Mouse (Mus musculus): ENCODE results near the gene Rbfox1. TPM values are rescaled to one million over a fixed set of nuclear protein-coding genes. Genes with fewer than 3 reads are reported as not detected.

The Rbfox1 gene
- polyA plus RNA-seq, 1 experiment from 2014 or later: 3.3 TPM

GRCm38 (mm10) chr16:5866966-5867365 lies 18.2 kb upstream of the Rbfox1 start:
- H3K4me3 ChIP-seq (replicated peaks; ENCODE audit: low read depth, low read length): no peak overlapping the region
- H3K4me1 ChIP-seq (replicated peaks; ENCODE audit: insufficient read depth, low read length): no peaks in the 10 kb centered on the region
- H3K27me3 ChIP-seq (ENCODE audit: insufficient read depth, low read length): no peaks in the 10 kb centered on the region
- no peak overlapping the region for H3K4me2 ChIP-seq (ENCODE audit: low read length)
- no peaks in the 10 kb centered on the region for H3K36me3 ChIP-seq (ENCODE audit: insufficient read depth, low read length)
- H3K9ac ChIP-seq (ENCODE audit: low read depth, low read length): no peak overlapping the region
- H3K27ac ChIP-seq: no peak overlapping the region
- no peaks in the 10 kb centered on the region for H3K9me3 ChIP-seq (replicated peaks; ENCODE audit: low read length)
- WGBS: 81% methylated on average over 1 of the region's 1 CpGs
- no peak for TF ChIP-seq CTCF (IDR thresholded peaks at IDR 0.05; ENCODE audit: low read depth)
- no peak for ATAC-seq (replicated peaks; ENCODE audit: low FRiP score, low read depth)
- DNase-seq (ENCODE audit: low spot score): no peak

- 53% methylated on average over 3 of the region's 3 CpGs for WGBS
- Histone ChIP-seq H3K9me3 (replicated peaks; ENCODE audit: low read length) (no peaks in the 10 kb centered on the region), H3K4me1 (replicated peaks; ENCODE audit: insufficient read depth, low read length) (no peaks in the 10 kb centered on the region), H3K36me3 (ENCODE audit: insufficient read depth, low read length) (no peaks in the 10 kb centered on the region), H3K4me2 (ENCODE audit: low read length) (no peak overlapping the region), H3K4me3 (replicated peaks; ENCODE audit: low read depth, low read length) (no peak overlapping the region), H3K27ac (no peak overlapping the region), H3K27me3 (ENCODE audit: insufficient read depth, low read length) (no peaks in the 10 kb centered on the region), H3K9ac (ENCODE audit: low read depth, low read length) (no peak overlapping the region)
- ATAC-seq (replicated peaks; ENCODE audit: low FRiP score, low read depth) (no peak), DNase-seq (ENCODE audit: low spot score) (no peak)
- TF ChIP-seq CTCF (IDR thresholded peaks at IDR 0.05; ENCODE audit: low read depth): no peak
Measured at GRCm38 (mm10) chr16:5870391-5870790, 14.8 kb upstream of the Rbfox1 start.

- Histone ChIP-seq H3K9me3 (replicated peaks; ENCODE audit: low read length) (no peaks in the 10 kb centered on the region), H3K4me1 (replicated peaks; ENCODE audit: insufficient read depth, low read length) (no peaks in the 10 kb centered on the region), H3K4me2 (ENCODE audit: low read length) (no peak overlapping the region), H3K27me3 (ENCODE audit: insufficient read depth, low read length) (peaks cover 15% of the 10 kb centered on the region), H3K4me3 (replicated peaks; ENCODE audit: low read depth, low read length) (no peak overlapping the region), H3K36me3 (ENCODE audit: insufficient read depth, low read length) (no peaks in the 10 kb centered on the region), H3K27ac (no peak overlapping the region), H3K9ac (ENCODE audit: low read depth, low read length) (no peak overlapping the region)
- ATAC-seq (replicated peaks; ENCODE audit: low FRiP score, low read depth): no peak; the same call in 1 of the 2 replicates
- peak; percentile 96 for TF ChIP-seq CTCF (IDR thresholded peaks at IDR 0.05; ENCODE audit: low read depth)
- WGBS: under 1% methylated on average over 4 of the region's 4 CpGs
- peak; percentile 93 for DNase-seq (ENCODE audit: low spot score)
Measured at GRCm38 (mm10) chr16:5881820-5882219, 3.3 kb upstream of the Rbfox1 start.

GRCm38 (mm10) chr16:5885690-5886050 lies 515 bp downstream of the Rbfox1 start:
- DNase-seq (ENCODE audit: low spot score): no peak
- Histone ChIP-seq H3K4me2 (ENCODE audit: low read length) (peak overlapping the region; percentile 27; the same call in 1 of the 2 replicates), H3K9ac (ENCODE audit: low read depth, low read length) (no peak overlapping the region), H3K36me3 (ENCODE audit: insufficient read depth, low read length) (no peaks in the 10 kb centered on the region), H3K27me3 (ENCODE audit: insufficient read depth, low read length) (peaks cover 15% of the 10 kb centered on the region), H3K4me1 (replicated peaks; ENCODE audit: insufficient read depth, low read length) (no peaks in the 10 kb centered on the region), H3K27ac (no peak overlapping the region), H3K9me3 (replicated peaks; ENCODE audit: low read length) (no peaks in the 10 kb centered on the region), H3K4me3 (replicated peaks; ENCODE audit: low read depth, low read length) (0 out of 2 replicates have a peak overlapping the region, but pooled peaks have one; percentile 4)
- ATAC-seq (replicated peaks; ENCODE audit: low FRiP score, low read depth): no peak
- 9% methylated on average over 15 of the region's 15 CpGs for WGBS
- TF ChIP-seq CTCF (IDR thresholded peaks at IDR 0.05; ENCODE audit: low read depth): no peak

- Histone ChIP-seq H3K4me2 (ENCODE audit: low read length) (no peak overlapping the region), H3K4me3 (replicated peaks; ENCODE audit: low read depth, low read length) (no peak overlapping the region), H3K27me3 (ENCODE audit: insufficient read depth, low read length) (no peaks in the 10 kb centered on the region), H3K9me3 (replicated peaks; ENCODE audit: low read length) (no peaks in the 10 kb centered on the region), H3K4me1 (replicated peaks; ENCODE audit: insufficient read depth, low read length) (no peaks in the 10 kb centered on the region), H3K27ac (no peak overlapping the region), H3K36me3 (ENCODE audit: insufficient read depth, low read length) (no peaks in the 10 kb centered on the region), H3K9ac (ENCODE audit: low read depth, low read length) (no peak overlapping the region)
- no peak for TF ChIP-seq CTCF (IDR thresholded peaks at IDR 0.05; ENCODE audit: low read depth)
- no peak for ATAC-seq (replicated peaks; ENCODE audit: low FRiP score, low read depth)
- 80% methylated on average over 7 of the region's 7 CpGs for whole genome bisulfite sequencing
- no peak for DNase-seq (ENCODE audit: low spot score)
Measured at GRCm38 (mm10) chr16:5895564-5895963, 10.4 kb downstream of the Rbfox1 start.

GRCm38 (mm10) chr16:5898330-5898729 lies 13.2 kb downstream of the Rbfox1 start:
- H3K27ac ChIP-seq: no peak overlapping the region
- H3K4me1 ChIP-seq (replicated peaks; ENCODE audit: insufficient read depth, low read length): no peaks in the 10 kb centered on the region
- H3K9ac ChIP-seq (ENCODE audit: low read depth, low read length): no peak overlapping the region
- H3K9me3 ChIP-seq (replicated peaks; ENCODE audit: low read length): no peaks in the 10 kb centered on the region
- H3K4me3 ChIP-seq (replicated peaks; ENCODE audit: low read depth, low read length): no peak overlapping the region
- H3K36me3 ChIP-seq (ENCODE audit: insufficient read depth, low read length): no peaks in the 10 kb centered on the region
- H3K4me2 ChIP-seq (ENCODE audit: low read length): no peak overlapping the region
- no peaks in the 10 kb centered on the region for H3K27me3 ChIP-seq (ENCODE audit: insufficient read depth, low read length)
- peak; percentile 60 for TF ChIP-seq CTCF (IDR thresholded peaks at IDR 0.05; ENCODE audit: low read depth)
- DNase-seq (ENCODE audit: low spot score): peak; percentile 11
- WGBS: 44% methylated on average over 2 of the region's 2 CpGs
- ATAC-seq (replicated peaks; ENCODE audit: low FRiP score, low read depth): no peak

GRCm38 (mm10) chr16:5910742-5911141 lies 25.6 kb downstream of the Rbfox1 start:
- Histone ChIP-seq H3K9ac (ENCODE audit: low read depth, low read length) (no peak overlapping the region), H3K27me3 (ENCODE audit: insufficient read depth, low read length) (no peaks in the 10 kb centered on the region), H3K4me3 (replicated peaks; ENCODE audit: low read depth, low read length) (no peak overlapping the region), H3K36me3 (ENCODE audit: insufficient read depth, low read length) (no peaks in the 10 kb centered on the region), H3K4me2 (ENCODE audit: low read length) (no peak overlapping the region), H3K27ac (no peak overlapping the region), H3K4me1 (replicated peaks; ENCODE audit: insufficient read depth, low read length) (0 out of 2 replicates have a peak, but pooled peaks cover 5% of the 10 kb centered on the region), H3K9me3 (replicated peaks; ENCODE audit: low read length) (no peaks in the 10 kb centered on the region)
- no peak for DNase-seq (ENCODE audit: low spot score)
- no peak for TF ChIP-seq CTCF (IDR thresholded peaks at IDR 0.05; ENCODE audit: low read depth)
- ATAC-seq (replicated peaks; ENCODE audit: low FRiP score, low read depth): no peak
- WGBS: 73% methylated on average over 5 of the region's 5 CpGs

Measured in kidney, postnatal 0 days (tissue).